Mouse (Mus musculus) heart, adult 2 months (tissue): Measurements from ENCODE around the gene Tpte.

Source experiments
- CTCF ChIP-seq: fragments of 200-600 bp; IDR thresholded peaks from 2 replicates; pipeline ENCODE4 v1.8.1; 2022; ENCODE audit warnings: antibody characterized with exemption, mild to moderate bottlenecking, moderate library complexity
- EP300 ChIP-seq: fragments of 200-500 bp; IDR thresholded peaks from 2 replicates; pipeline ENCODE4 v1.6.1; 2011; ENCODE audit warnings: low read depth, low read length, control low read depth; ENCODE audit not compliant: insufficient read depth
- POLR2A ChIP-seq: fragments of 200-500 bp; IDR thresholded peaks from 2 replicates; pipeline ENCODE4 v1.6.1; 2011; ENCODE audit warnings: mild to moderate bottlenecking, low read depth, low read length, control low read depth; ENCODE audit not compliant: insufficient read depth

DNA sequence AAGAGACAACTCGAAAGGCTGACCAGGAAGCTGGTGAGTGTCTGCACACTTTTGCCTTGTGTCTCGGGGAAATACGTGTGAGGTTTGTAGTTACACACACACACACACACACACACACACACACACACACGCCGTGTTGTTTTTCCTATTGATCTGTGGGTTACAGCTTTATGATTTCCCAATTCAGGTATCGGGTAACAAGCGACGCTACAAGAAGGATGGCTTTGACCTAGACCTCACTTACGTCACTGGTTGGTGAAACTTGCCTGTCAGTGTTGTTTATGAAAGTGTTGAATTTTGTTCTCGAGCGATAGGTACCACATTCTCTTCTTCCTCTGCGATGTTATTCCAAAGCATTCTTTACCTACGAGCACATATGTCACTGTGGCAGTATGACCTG, 52.2 kb downstream of the Tpte start:
- TF ChIP-seq POLR2A (no peak), CTCF (no peak), EP300 (no peak)
